Mouse (Mus musculus): Measurements from ENCODE around the gene Gm853. TPM values are rescaled to one million over a fixed set of nuclear protein-coding genes. Genes with fewer than 3 reads are reported as not detected.

The Gm853 gene
- polyA plus RNA-seq (2014; fragmentation: Nextera tagmentation; extraction: Ambion mirVana), result 0.45 and 1.2 TPM in 2 replicates

DNA sequence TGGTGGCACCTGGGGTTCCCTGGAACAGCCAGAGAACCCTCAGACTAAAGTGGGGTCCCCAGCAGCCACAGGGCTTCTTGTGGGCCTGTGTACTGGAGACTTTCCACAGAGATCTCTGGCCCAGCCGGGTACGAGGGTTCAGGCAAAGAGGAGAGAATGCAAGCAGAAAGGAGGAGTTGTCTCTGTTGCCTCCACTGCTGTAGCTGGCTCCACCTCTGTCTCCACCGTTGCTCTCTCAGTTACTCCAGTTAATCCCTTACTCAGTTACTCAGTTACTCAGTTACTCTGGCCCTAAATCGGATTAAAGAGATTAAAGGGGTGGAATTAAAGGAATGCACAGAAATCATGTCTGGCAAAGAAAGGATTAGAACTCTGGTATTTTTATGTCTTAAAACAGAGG, at the start of gene Gm853:
Gene Gm853 (minus strand): TSS at position 223 of the 400 bp plus-strand sequence.
- Histone ChIP-seq H3K27me3 (ENCODE audit: control insufficient read depth, insufficient read depth, low read length) (no peaks in the 10 kb centered on the region), H3K27ac (ENCODE audit: low read depth, low read length) (no peak within 1 kb of the TSS), H3K36me3 (ENCODE audit: control insufficient read depth, insufficient read depth, low read length) (no peaks in the 10 kb centered on the region), H3K4me2 (replicated peaks; ENCODE audit: low read depth, low read length) (no peak within 1 kb of the TSS), H3K4me3 (ENCODE audit: low read depth, low read length) (no peak within 1 kb of the TSS), H3K9me3 (ENCODE audit: control insufficient read depth, low read length) (no peaks in the 10 kb centered on the region), H3K4me1 (replicated peaks; ENCODE audit: control insufficient read depth, insufficient read depth, low read length) (no peaks in the 10 kb centered on the region), H3K9ac (ENCODE audit: low read depth, low read length) (no peak within 1 kb of the TSS)
- WGBS, result 76% methylated on average over 4 of the region's 4 CpGs
- ATAC-seq (ENCODE audit: low FRiP score), result no peak
- no peak for DNase-seq (ENCODE audit: low spot score)

- H3K4me3 ChIP-seq (ENCODE audit: low read depth, low read length), result no peak overlapping the region
- no peak overlapping the region for H3K4me2 ChIP-seq (replicated peaks; ENCODE audit: low read depth, low read length)
- H3K27ac ChIP-seq (ENCODE audit: low read depth, low read length), result no peak overlapping the region
- WGBS, result 84% methylated on average over 6 of the region's 6 CpGs
- no peak overlapping the region for H3K9ac ChIP-seq (ENCODE audit: low read depth, low read length)
- no peaks in the 10 kb centered on the region for H3K27me3 ChIP-seq (ENCODE audit: control insufficient read depth, insufficient read depth, low read length)
- H3K36me3 ChIP-seq (ENCODE audit: control insufficient read depth, insufficient read depth, low read length), result no peaks in the 10 kb centered on the region
- H3K4me1 ChIP-seq (replicated peaks; ENCODE audit: control insufficient read depth, insufficient read depth, low read length), result peaks cover 3% of the 10 kb centered on the region; the same call in 1 of the 2 replicates
- no peak for ATAC-seq (ENCODE audit: low FRiP score)
- no peaks in the 10 kb centered on the region for H3K9me3 ChIP-seq (ENCODE audit: control insufficient read depth, low read length)
- DNase-seq (ENCODE audit: low spot score), result no peak
These were observed 48.6 kb upstream of the Gm853 start for GRCm38 (mm10) chr4:130270611-130271347.

GRCm38 (mm10) chr4:130270089-130270488, 47.9 kb upstream of the Gm853 start:
- no peaks in the 10 kb centered on the region for H3K27me3 ChIP-seq (ENCODE audit: control insufficient read depth, insufficient read depth, low read length)
- H3K4me2 ChIP-seq (replicated peaks; ENCODE audit: low read depth, low read length), result no peak overlapping the region
- H3K4me3 ChIP-seq (ENCODE audit: low read depth, low read length), result no peak overlapping the region
- H3K9me3 ChIP-seq (ENCODE audit: control insufficient read depth, low read length), result no peaks in the 10 kb centered on the region
- H3K36me3 ChIP-seq (ENCODE audit: control insufficient read depth, insufficient read depth, low read length), result no peaks in the 10 kb centered on the region
- H3K9ac ChIP-seq (ENCODE audit: low read depth, low read length), result no peak overlapping the region
- 88% methylated on average over 8 of the region's 8 CpGs for WGBS
- DNase-seq (ENCODE audit: low spot score) (no peak), ATAC-seq (ENCODE audit: low FRiP score) (no peak)
- H3K4me1 ChIP-seq (replicated peaks; ENCODE audit: control insufficient read depth, insufficient read depth, low read length), result peaks cover 3% of the 10 kb centered on the region; the same call in 1 of the 2 replicates
- H3K27ac ChIP-seq (ENCODE audit: low read depth, low read length), result no peak overlapping the region

DNA sequence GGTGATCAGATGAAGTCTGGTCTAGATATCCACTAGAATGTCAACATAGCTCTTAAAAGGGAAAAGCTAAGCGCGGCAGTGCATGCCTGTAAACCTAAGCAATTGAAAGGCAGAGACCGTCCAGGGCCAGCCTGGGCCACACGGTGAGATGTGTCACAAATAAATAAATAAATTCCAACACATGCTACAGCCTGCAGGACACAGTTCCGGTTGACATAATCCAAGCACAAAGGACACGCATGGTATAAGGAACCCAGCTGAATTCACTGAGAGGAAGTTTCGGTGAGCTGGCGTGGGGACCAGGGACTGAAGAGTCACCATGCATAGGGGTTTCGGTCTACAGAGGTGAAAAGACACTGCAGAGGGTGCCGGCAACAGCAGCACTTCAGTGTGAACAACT, 46.5 kb upstream of the Gm853 start:
- H3K27ac ChIP-seq (ENCODE audit: low read depth, low read length), result no peak overlapping the region
- no peaks in the 10 kb centered on the region for H3K36me3 ChIP-seq (ENCODE audit: control insufficient read depth, insufficient read depth, low read length)
- no peak overlapping the region for H3K4me2 ChIP-seq (replicated peaks; ENCODE audit: low read depth, low read length)
- DNase-seq (ENCODE audit: low spot score) (no peak), ATAC-seq (ENCODE audit: low FRiP score) (no peak)
- H3K9me3 ChIP-seq (ENCODE audit: control insufficient read depth, low read length), result no peaks in the 10 kb centered on the region
- 88% methylated on average over 10 of the region's 10 CpGs for WGBS
- H3K27me3 ChIP-seq (ENCODE audit: control insufficient read depth, insufficient read depth, low read length), result no peaks in the 10 kb centered on the region
- H3K9ac ChIP-seq (ENCODE audit: low read depth, low read length), result no peak overlapping the region
- peaks cover 4% of the 10 kb centered on the region for H3K4me1 ChIP-seq (replicated peaks; ENCODE audit: control insufficient read depth, insufficient read depth, low read length)
- H3K4me3 ChIP-seq (ENCODE audit: low read depth, low read length), result no peak overlapping the region

DNA sequence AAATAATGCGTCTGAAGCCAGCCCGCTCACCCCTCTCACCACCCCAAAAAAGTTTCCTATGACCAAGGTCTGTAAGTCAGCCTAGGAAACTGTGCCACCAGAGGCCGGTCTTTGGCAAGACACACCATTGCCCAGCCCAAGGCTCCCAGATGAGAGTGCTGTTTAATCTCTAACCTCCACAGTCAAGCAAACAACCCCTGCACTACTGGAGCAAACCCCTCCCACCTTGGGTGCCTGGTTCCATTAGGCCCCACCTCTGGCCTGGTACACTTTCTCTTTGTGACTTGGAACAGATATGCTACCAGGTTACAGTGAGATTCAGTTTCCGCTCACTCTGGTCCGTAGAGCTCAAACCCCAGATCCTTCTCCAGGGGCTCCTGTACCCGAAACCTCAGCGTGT, 44.9 kb upstream of the Gm853 start:
- DNase-seq (ENCODE audit: low spot score) (no peak), ATAC-seq (ENCODE audit: low FRiP score) (no peak)
- Histone ChIP-seq H3K4me2 (replicated peaks; ENCODE audit: low read depth, low read length) (no peak overlapping the region), H3K27me3 (ENCODE audit: control insufficient read depth, insufficient read depth, low read length) (no peaks in the 10 kb centered on the region), H3K27ac (ENCODE audit: low read depth, low read length) (no peak overlapping the region), H3K36me3 (ENCODE audit: control insufficient read depth, insufficient read depth, low read length) (0 out of 2 replicates have a peak, but pooled peaks cover 3% of the 10 kb centered on the region), H3K4me1 (replicated peaks; ENCODE audit: control insufficient read depth, insufficient read depth, low read length) (peaks cover 4% of the 10 kb centered on the region; the same call in 1 of the 2 replicates), H3K9me3 (ENCODE audit: control insufficient read depth, low read length) (no peaks in the 10 kb centered on the region), H3K9ac (ENCODE audit: low read depth, low read length) (no peak overlapping the region), H3K4me3 (ENCODE audit: low read depth, low read length) (no peak overlapping the region)
- WGBS, result 82% methylated on average over 7 of the region's 7 CpGs

DNA sequence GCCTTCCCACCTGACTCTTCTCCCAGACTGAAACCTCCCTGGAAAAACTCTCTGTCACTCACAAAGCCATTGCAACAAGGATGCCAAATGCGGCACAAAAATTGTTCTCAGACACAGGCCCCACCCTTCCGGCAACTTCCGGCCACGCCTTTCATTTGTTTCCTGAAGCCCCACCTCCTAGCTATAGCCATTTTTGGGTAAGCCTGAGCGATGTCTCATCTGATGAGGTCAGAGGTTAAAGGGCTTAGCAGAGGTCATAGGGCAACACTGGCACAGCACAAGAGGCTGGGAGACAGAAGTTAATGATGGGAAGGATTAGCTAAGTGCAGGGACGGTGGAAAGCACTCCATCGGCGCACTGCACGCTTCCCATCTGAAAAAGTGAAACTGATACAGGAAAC, 44.4 kb upstream of the Gm853 start:
- DNase-seq (ENCODE audit: low spot score) (no peak), ATAC-seq (ENCODE audit: low FRiP score) (no peak)
- Histone ChIP-seq H3K27me3 (ENCODE audit: control insufficient read depth, insufficient read depth, low read length) (no peaks in the 10 kb centered on the region), H3K36me3 (ENCODE audit: control insufficient read depth, insufficient read depth, low read length) (0 out of 2 replicates have a peak, but pooled peaks cover 5% of the 10 kb centered on the region), H3K4me3 (ENCODE audit: low read depth, low read length) (no peak overlapping the region), H3K9ac (ENCODE audit: low read depth, low read length) (no peak overlapping the region), H3K4me1 (replicated peaks; ENCODE audit: control insufficient read depth, insufficient read depth, low read length) (peaks cover 4% of the 10 kb centered on the region; the same call in 1 of the 2 replicates), H3K27ac (ENCODE audit: low read depth, low read length) (no peak overlapping the region), H3K9me3 (ENCODE audit: control insufficient read depth, low read length) (no peaks in the 10 kb centered on the region), H3K4me2 (replicated peaks; ENCODE audit: low read depth, low read length) (no peak overlapping the region)
- 68% methylated on average over 9 of the region's 9 CpGs for WGBS

DNA sequence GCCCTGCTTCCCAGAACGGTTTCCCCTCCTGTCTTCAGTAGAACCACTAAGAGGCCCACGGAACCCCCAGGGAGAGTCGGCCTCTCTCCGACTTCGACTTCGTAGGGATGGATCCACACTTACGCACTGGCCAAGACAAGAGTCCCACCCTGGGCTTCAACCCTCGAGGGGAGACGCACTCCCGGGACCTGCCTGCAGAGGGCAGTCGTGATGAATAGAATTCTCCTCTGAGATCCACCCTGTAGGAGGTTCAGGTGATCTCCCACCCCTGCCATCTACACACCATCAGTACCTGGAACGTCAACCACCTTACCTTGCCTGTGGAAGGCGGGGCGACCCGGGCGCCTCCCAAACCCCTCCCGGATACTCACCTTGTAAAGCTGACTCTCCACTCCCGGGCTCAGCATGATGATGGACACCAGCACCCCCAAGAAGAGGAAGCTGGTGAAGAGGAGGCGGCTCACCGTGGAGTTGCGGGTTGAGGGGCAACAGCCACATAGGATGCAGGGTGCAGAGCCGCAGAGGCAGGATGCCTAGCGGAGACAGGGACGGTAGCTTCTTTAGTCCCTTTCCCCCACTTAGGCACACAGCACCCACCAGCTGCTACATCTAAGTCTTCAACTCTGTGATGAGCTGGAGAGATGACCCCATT, 42.6 kb upstream of the Gm853 start:
- H3K4me1 ChIP-seq (replicated peaks; ENCODE audit: control insufficient read depth, insufficient read depth, low read length), result peaks cover 4% of the 10 kb centered on the region; the same call in 1 of the 2 replicates
- H3K9ac ChIP-seq (ENCODE audit: low read depth, low read length), result no peak overlapping the region
- peaks cover 8% of the 10 kb centered on the region; the same call in 1 of the 2 replicates for H3K36me3 ChIP-seq (ENCODE audit: control insufficient read depth, insufficient read depth, low read length)
- no peaks in the 10 kb centered on the region for H3K27me3 ChIP-seq (ENCODE audit: control insufficient read depth, insufficient read depth, low read length)
- no peaks in the 10 kb centered on the region for H3K9me3 ChIP-seq (ENCODE audit: control insufficient read depth, low read length)
- DNase-seq (ENCODE audit: low spot score) (peak; percentile 85), ATAC-seq (ENCODE audit: low FRiP score) (peak; percentile 45; the same call in 1 of the 2 replicates)
- H3K4me2 ChIP-seq (replicated peaks; ENCODE audit: low read depth, low read length), result no peak overlapping the region
- no peak overlapping the region for H3K4me3 ChIP-seq (ENCODE audit: low read depth, low read length)
- no peak overlapping the region for H3K27ac ChIP-seq (ENCODE audit: low read depth, low read length)
- 22% methylated on average over 24 of the region's 24 CpGs for WGBS

- DNase-seq (ENCODE audit: low spot score) (no peak), ATAC-seq (ENCODE audit: low FRiP score) (peak; percentile 40; the same call in 1 of the 2 replicates)
- Histone ChIP-seq H3K4me3 (ENCODE audit: low read depth, low read length) (no peak overlapping the region), H3K36me3 (ENCODE audit: control insufficient read depth, insufficient read depth, low read length) (peaks cover 8% of the 10 kb centered on the region; the same call in 1 of the 2 replicates), H3K27ac (ENCODE audit: low read depth, low read length) (no peak overlapping the region), H3K9ac (ENCODE audit: low read depth, low read length) (no peak overlapping the region), H3K27me3 (ENCODE audit: control insufficient read depth, insufficient read depth, low read length) (no peaks in the 10 kb centered on the region), H3K4me1 (replicated peaks; ENCODE audit: control insufficient read depth, insufficient read depth, low read length) (peaks cover 4% of the 10 kb centered on the region; the same call in 1 of the 2 replicates), H3K4me2 (replicated peaks; ENCODE audit: low read depth, low read length) (no peak overlapping the region; the same call in 1 of the 2 replicates), H3K9me3 (ENCODE audit: control insufficient read depth, low read length) (no peaks in the 10 kb centered on the region)
- WGBS, result 17% methylated on average over 11 of the region's 11 CpGs
These were observed 41.9 kb upstream of the Gm853 start for GRCm38 (mm10) chr4:130264131-130264530.

Data from hindbrain, embryonic 11.5 days (tissue).